Mouse (Mus musculus): ENCODE measurements around the gene Tom1. TPM values are rescaled to one million over a fixed set of nuclear protein-coding genes. Genes with fewer than 3 reads are reported as not detected.

The Tom1 gene
- total RNA-seq, 1 experiment from 2014 or later = 11.6 TPM

Other genes starting within 250 kb of the Tom1 start
- gene Isx, start 160.5 kb upstream of the Tom1 start, total RNA-seq (2017) = not detected in 2 replicates
- 41.5 and 60.6 TPM in 2 replicates for gene Hmgxb4, start 40.3 kb upstream of the Tom1 start, total RNA-seq (2017)
- 33.3 and 40.8 TPM in 2 replicates for gene Hmox1, start 59.9 kb downstream of the Tom1 start, total RNA-seq (2017)
- gene Mcm5, start 75.9 kb downstream of the Tom1 start, total RNA-seq (2017) = 22.2 and 26.5 TPM in 2 replicates
- not detected in 2 replicates for gene Rasd2, start 180.2 kb downstream of the Tom1 start, total RNA-seq (2017)